Mouse (Mus musculus) MEL (cell line): Measurements from ENCODE around the gene Olfr361. TPM values are rescaled to one million over a fixed set of nuclear protein-coding genes. Genes with fewer than 3 reads are reported as not detected.

Experiments
- polyA plus RNA-seq, 2 experiments: library from polyadenylated mRNA; stranded (reverse) in 1 of 2; unstranded in 1 of 2; fragments of >175 nt in 1 of 2; fragments of >200 nt in 1 of 2; gene quantifications; 2 replicates each; pipeline versions ENCODE4 v1.2.1 to v1.2.4; 2012; ENCODE audit warnings: low replicate concordance in 2 of 2, low read depth in 1 of 2; ENCODE audit not compliant: insufficient read length in 2 of 2, insufficient read depth in 1 of 2, missing spikeins in 1 of 2
- total RNA-seq: library from RNA; depleted of rRNA; stranded (reverse); fragments of 300-350 nt; gene quantifications from 2 replicates; pipeline ENCODE4 v1.2.3, GENCODE M21; 2012; rRNA removed

The Olfr361 gene
- total and polyA plus RNA-seq, 3 experiments = not detected

Other genes with a start within 250 kb of the Olfr361 start
- not detected in 2 replicates for gene Olfr350, start 243.0 kb downstream of the Olfr361 start, total RNA-seq
- not detected for gene Olfr350, start 243.0 kb downstream of the Olfr361 start, polyA plus RNA-seq
- not detected in 2 replicates for gene Olfr351, start 226.6 kb downstream of the Olfr361 start, total RNA-seq
- not detected for gene Olfr351, start 226.6 kb downstream of the Olfr361 start, polyA plus RNA-seq
- not detected in 2 replicates for gene Olfr352, start 220.8 kb downstream of the Olfr361 start, total RNA-seq
- gene Olfr352, start 220.8 kb downstream of the Olfr361 start, polyA plus RNA-seq = not detected
- not detected in 2 replicates for gene Olfr353, start 196.4 kb downstream of the Olfr361 start, total RNA-seq
- not detected for gene Olfr353, start 196.4 kb downstream of the Olfr361 start, polyA plus RNA-seq
- gene Olfr354, start 183.6 kb downstream of the Olfr361 start, total RNA-seq = not detected in 2 replicates
- gene Olfr354, start 183.6 kb downstream of the Olfr361 start, polyA plus RNA-seq = not detected
- not detected in 2 replicates for gene Olfr355, start 160.4 kb downstream of the Olfr361 start, total RNA-seq
- gene Olfr355, start 160.4 kb downstream of the Olfr361 start, polyA plus RNA-seq = not detected
- not detected in 2 replicates for gene Olfr356, start 152.2 kb downstream of the Olfr361 start, total RNA-seq
- not detected for gene Olfr356, start 152.2 kb downstream of the Olfr361 start, polyA plus RNA-seq
- not detected in 2 replicates for gene Olfr357, start 95.5 kb downstream of the Olfr361 start, total RNA-seq
- not detected for gene Olfr357, start 95.5 kb downstream of the Olfr361 start, polyA plus RNA-seq
- gene Olfr358, start 80.0 kb downstream of the Olfr361 start, total RNA-seq = not detected in 2 replicates
- gene Olfr358, start 80.0 kb downstream of the Olfr361 start, polyA plus RNA-seq = not detected
- not detected in 2 replicates for gene Olfr360, start 23.5 kb downstream of the Olfr361 start, total RNA-seq
- not detected for gene Olfr360, start 23.5 kb downstream of the Olfr361 start, polyA plus RNA-seq
- not detected in 2 replicates for gene Olfr362, start 28.6 kb upstream of the Olfr361 start, total RNA-seq
- gene Olfr362, start 28.6 kb upstream of the Olfr361 start, polyA plus RNA-seq = not detected
- gene Olfr364-ps1, start 50.0 kb upstream of the Olfr361 start, total RNA-seq = not detected in 2 replicates
- not detected for gene Olfr364-ps1, start 50.0 kb upstream of the Olfr361 start, polyA plus RNA-seq
- gene Olfr365, start 98.9 kb upstream of the Olfr361 start, total RNA-seq = not detected in 2 replicates
- gene Olfr365, start 98.9 kb upstream of the Olfr361 start, polyA plus RNA-seq = not detected
- not detected in 2 replicates for gene Olfr366, start 122.3 kb upstream of the Olfr361 start, total RNA-seq
- under 1 TPM in 1 of 2 experiments, not detected in 1; 0.01 TPM for gene Olfr366, start 122.3 kb upstream of the Olfr361 start, polyA plus RNA-seq
- gene Olfr368, start 237.2 kb upstream of the Olfr361 start, total RNA-seq = not detected in 2 replicates
- not detected for gene Olfr368, start 237.2 kb upstream of the Olfr361 start, polyA plus RNA-seq